Mouse (Mus musculus) effector memory CD4-positive, alpha-beta T cell, adult 5 months (primary cell): Measurements from ENCODE around the gene Magee1. TPM values are rescaled to one million over a fixed set of nuclear protein-coding genes. Genes with fewer than 3 reads are reported as not detected.

Source experiments
- polyA plus RNA-seq: library from polyadenylated mRNA; unstranded; fragments of 100-300 nt; shearing (Covaris generic); gene quantifications from one replicate; pipeline ENCODE4 v1.2.1, GENCODE M21; 2017

Magee1 gene
- 5.9 TPM for polyA plus RNA-seq

GRCm38 (mm10) chrX:105120275-105121226 lies at the start of gene Magee1:
TSS of gene Magee1 (plus strand) at chrX:105120378.

GRCm38 (mm10) chrX:105079615-105080092 lies 40.5 kb upstream of the Magee1 start, which contains the start of gene Pbdc1:
TSS of gene Pbdc1 (plus strand) at chrX:105079756.

Other genes with a start within 250 kb of the Magee1 start
- gene Pbdc1, start 40.6 kb upstream of the Magee1 start, polyA plus RNA-seq: 28.4 TPM